Mouse (Mus musculus) forebrain, embryonic 14.5 days (tissue): ENCODE results near the gene Ptprd. TPM values are rescaled to one million over a fixed set of nuclear protein-coding genes. Genes with fewer than 3 reads are reported as not detected.
A peak's percentile ranks its signal among the peaks of the same experiment; 100 is the strongest.

Source experiments
- ATAC-seq: fragments of 200-750 bp; cut with Nextera tagmentation; 2 replicates; pipeline ENCODE4 v1.8.0; 2017; ENCODE audit warnings: mild to moderate bottlenecking, moderate library complexity
- DNase-seq: peaks from one replicate; pipeline ENCODE4 v3.0.0-alpha.2; 2015; ENCODE audit warnings: low spot score
- H3K27ac ChIP-seq: fragments of 300-500 bp; sonication (generic); 2 replicates; pipeline ENCODE4 v1.5.1; 2014; ENCODE audit warnings: low read depth, mild to moderate bottlenecking, control low read depth, low read length, moderate library complexity
- H3K27me3 ChIP-seq: fragments of 300-500 bp; sonication (generic); replicated peaks from 2 replicates; pipeline ENCODE4 v1.6.1; 2014; ENCODE audit warnings: low read length, control low read depth, mixed read lengths; ENCODE audit not compliant: control insufficient read depth, insufficient read depth
- H3K36me3 ChIP-seq: fragments of 300-500 bp; sonication (generic); 2 replicates; pipeline ENCODE4 v1.6.1; 2014; ENCODE audit warnings: low read length, control low read depth; ENCODE audit not compliant: control insufficient read depth, insufficient read depth
- H3K4me1 ChIP-seq: fragments of 300-500 bp; sonication (generic); 2 replicates; pipeline ENCODE4 v1.6.1; 2014; ENCODE audit warnings: antibody characterized with exemption, low read length, control low read depth; ENCODE audit not compliant: control insufficient read depth, insufficient read depth
- H3K4me2 ChIP-seq: fragments of 300-500 bp; sonication (generic); 2 replicates; pipeline ENCODE4 v1.6.1; 2014; ENCODE audit warnings: mild to moderate bottlenecking, control low read depth, low read length
- H3K4me3 ChIP-seq: fragments of 300-500 bp; sonication (generic); 2 replicates; pipeline ENCODE4 v1.5.1; 2014; ENCODE audit warnings: low read depth, low read length, control low read depth
- H3K9ac ChIP-seq: fragments of 300-500 bp; sonication (generic); 2 replicates; pipeline ENCODE4 v1.6.1; 2014; ENCODE audit warnings: mild to moderate bottlenecking, low read length, control low read depth, moderate library complexity
- H3K9me3 ChIP-seq: fragments of 300-500 bp; sonication (generic); replicated peaks from 2 replicates; pipeline ENCODE4 v1.6.1; 2016; ENCODE audit warnings: low read length, control low read depth, mixed read lengths; ENCODE audit not compliant: control insufficient read depth
- WGBS: fragments of 180-500 bp; shearing (Covaris S2); extraction: QIAGEN DNeasy Blood & Tissue Kit; methylation state at CpG from one replicate; pipeline ENCODE4 v1.1.7; 2014; 5-methylcytosine and 5-hydroxymethylcytosine counted together
- polyA plus RNA-seq: library from polyadenylated mRNA; unstranded; fragments of >200 nt; fragmentation: Nextera tagmentation; extraction: Ambion mirVana; gene quantifications from 2 replicates; pipeline ENCODE4 v1.2.1, GENCODE M21; 2014

The Ptprd gene
- polyA plus RNA-seq, 1 experiment from 2014 or later = 43.3 TPM

- no peak for DNase-seq
- ATAC-seq = no peak
- H3K4me1 ChIP-seq = no peaks in the 10 kb centered on the region
- H3K9ac ChIP-seq = no peak overlapping the region
- H3K4me2 ChIP-seq = no peak overlapping the region
- H3K27ac ChIP-seq = no peak overlapping the region
- H3K4me3 ChIP-seq = no peak overlapping the region
- no peaks in the 10 kb centered on the region for H3K36me3 ChIP-seq
- no peaks in the 10 kb centered on the region for H3K9me3 ChIP-seq
- H3K27me3 ChIP-seq = no peaks in the 10 kb centered on the region
- WGBS = 71% methylated on average over 2 of the region's 2 CpGs
These were observed 1399.6 kb downstream of the Ptprd start for GRCm38 (mm10) chr4:76812138-76812537.

- ATAC-seq = peak; percentile 40; the same call in 1 of the 2 replicates
- H3K9ac ChIP-seq = no peak overlapping the region
- no peaks in the 10 kb centered on the region for H3K9me3 ChIP-seq
- no peak overlapping the region for H3K4me3 ChIP-seq
- WGBS = 65% methylated on average over 4 of the region's 4 CpGs
- no peak overlapping the region for H3K4me2 ChIP-seq
- no peak overlapping the region for H3K27ac ChIP-seq
- H3K4me1 ChIP-seq = peaks cover 5% of the 10 kb centered on the region
- peak; percentile 52 for DNase-seq
- H3K36me3 ChIP-seq = no peaks in the 10 kb centered on the region
- H3K27me3 ChIP-seq = no peaks in the 10 kb centered on the region
These were observed 1409.1 kb downstream of the Ptprd start for GRCm38 (mm10) chr4:76802708-76803107.

- no peak overlapping the region for H3K4me3 ChIP-seq
- no peaks in the 10 kb centered on the region for H3K36me3 ChIP-seq
- H3K27me3 ChIP-seq = no peaks in the 10 kb centered on the region
- H3K27ac ChIP-seq = no peak overlapping the region
- H3K4me1 ChIP-seq = peaks cover 5% of the 10 kb centered on the region
- H3K4me2 ChIP-seq = no peak overlapping the region
- DNase-seq (peak; percentile 27), ATAC-seq (peak; percentile 72; the same call in 1 of the 2 replicates)
- WGBS = 39% methylated on average over 9 of the region's 9 CpGs
- H3K9ac ChIP-seq = no peak overlapping the region
- no peaks in the 10 kb centered on the region for H3K9me3 ChIP-seq
These were observed 1413.5 kb downstream of the Ptprd start for GRCm38 (mm10) chr4:76798010-76799007.

GRCm38 (mm10) chr4:76785389-76785788 is 1426.4 kb downstream of the Ptprd start:
- no peaks in the 10 kb centered on the region for H3K4me1 ChIP-seq
- no peaks in the 10 kb centered on the region for H3K9me3 ChIP-seq
- no peak for DNase-seq
- H3K4me2 ChIP-seq = no peak overlapping the region
- H3K27ac ChIP-seq = no peak overlapping the region
- no peak overlapping the region for H3K4me3 ChIP-seq
- H3K36me3 ChIP-seq = no peaks in the 10 kb centered on the region
- 90% methylated on average over 2 of the region's 2 CpGs for WGBS
- H3K27me3 ChIP-seq = no peaks in the 10 kb centered on the region
- no peak for ATAC-seq
- H3K9ac ChIP-seq = no peak overlapping the region

GRCm38 (mm10) chr4:76779558-76780124 is 1432.1 kb downstream of the Ptprd start:
- WGBS = 71% methylated on average over 4 of the region's 4 CpGs
- Histone ChIP-seq H3K36me3 (no peaks in the 10 kb centered on the region), H3K9ac (no peak overlapping the region), H3K27ac (no peak overlapping the region; the same call in 1 of the 2 replicates), H3K4me1 (no peaks in the 10 kb centered on the region), H3K27me3 (no peaks in the 10 kb centered on the region), H3K4me3 (no peak overlapping the region), H3K4me2 (no peak overlapping the region), H3K9me3 (no peaks in the 10 kb centered on the region)
- DNase-seq = peak; percentile 37
- ATAC-seq = peak; percentile 65; the same call in 1 of the 2 replicates

GRCm38 (mm10) chr4:76766918-76767317 is 1444.8 kb downstream of the Ptprd start:
- Histone ChIP-seq H3K4me2 (no peak overlapping the region), H3K27ac (no peak overlapping the region), H3K27me3 (no peaks in the 10 kb centered on the region), H3K4me3 (no peak overlapping the region), H3K36me3 (no peaks in the 10 kb centered on the region), H3K4me1 (no peaks in the 10 kb centered on the region), H3K9ac (no peak overlapping the region), H3K9me3 (no peaks in the 10 kb centered on the region)
- DNase-seq (no peak), ATAC-seq (no peak)
- 85% methylated on average over 3 of the region's 3 CpGs for WGBS

GRCm38 (mm10) chr4:76766429-76766828 is 1445.3 kb downstream of the Ptprd start:
- no peaks in the 10 kb centered on the region for H3K36me3 ChIP-seq
- no peak overlapping the region for H3K27ac ChIP-seq
- 78% methylated on average over 2 of the region's 2 CpGs for WGBS
- H3K9me3 ChIP-seq = no peaks in the 10 kb centered on the region
- H3K9ac ChIP-seq = no peak overlapping the region
- no peaks in the 10 kb centered on the region for H3K27me3 ChIP-seq
- ATAC-seq (no peak), DNase-seq (no peak)
- H3K4me2 ChIP-seq = no peak overlapping the region
- H3K4me1 ChIP-seq = no peaks in the 10 kb centered on the region
- no peak overlapping the region for H3K4me3 ChIP-seq

GRCm38 (mm10) chr4:76750709-76751108 is 1461.1 kb downstream of the Ptprd start:
- no peaks in the 10 kb centered on the region for H3K9me3 ChIP-seq
- H3K4me3 ChIP-seq = no peak overlapping the region
- DNase-seq (peak; percentile 72), ATAC-seq (peak; percentile 50; the same call in 1 of the 2 replicates)
- no peak overlapping the region for H3K9ac ChIP-seq
- no peaks in the 10 kb centered on the region for H3K36me3 ChIP-seq
- H3K27me3 ChIP-seq = no peaks in the 10 kb centered on the region
- H3K4me2 ChIP-seq = no peak overlapping the region
- H3K4me1 ChIP-seq = no peaks in the 10 kb centered on the region
- 13% methylated on average over 2 of the region's 2 CpGs for WGBS
- no peak overlapping the region for H3K27ac ChIP-seq

GRCm38 (mm10) chr4:76735831-76736230 is 1475.9 kb downstream of the Ptprd start:
- Histone ChIP-seq H3K4me3 (no peak overlapping the region), H3K4me1 (no peaks in the 10 kb centered on the region), H3K27ac (no peak overlapping the region), H3K36me3 (no peaks in the 10 kb centered on the region), H3K9ac (no peak overlapping the region), H3K9me3 (no peaks in the 10 kb centered on the region), H3K27me3 (no peaks in the 10 kb centered on the region), H3K4me2 (no peak overlapping the region)
- ATAC-seq (no peak), DNase-seq (no peak)
- 70% methylated on average over 1 of the region's 1 CpGs for WGBS
